9 mouse cellular contexts compared by ENCODE assay signal in genomic region chr8:106403246-106403933, GRCm38 (mm10). TPM values are rescaled to one million over a fixed set of nuclear protein-coding genes. Genes with fewer than 3 reads are reported as not detected.
DNase-seq lines count a peak whose midpoint lies in the region; ATAC-seq and TF ChIP-seq lines count a peak whose summit lies in the region.
"Had no signal": no experiment of that assay in that cellular context is flagged by ENCODE, and none has a peak within 500 bp of the region (broad histone marks: within the 10 kb centered on the region; RNA-seq: fewer than 3 reads in every experiment).

No protein-coding gene starts in this region.

- H3K27ac ChIP-seq in hindbrain, embryonic 10.5 days: no peak overlapping the region
- H3K27ac ChIP-seq in hindbrain, embryonic 13.5 days: no peak overlapping the region
- H3K27ac ChIP-seq in embryonic facial prominence, embryonic 14.5 days (replicated peaks; ENCODE audit: low read depth, low read length): no peak overlapping the region
- no peak overlapping the region for H3K27ac ChIP-seq in heart, postnatal 0 days (ENCODE audit: low read depth)
- H3K27ac ChIP-seq: limb, embryonic 12.5 days had no signal

- no peak overlapping the region for H3K9ac ChIP-seq in hindbrain, embryonic 13.5 days
- H3K9ac ChIP-seq in embryonic facial prominence, embryonic 14.5 days (ENCODE audit: low read depth, low read length): no peak overlapping the region
- no peak overlapping the region for H3K9ac ChIP-seq in heart, postnatal 0 days (replicated peaks; ENCODE audit: low read depth, low read length)
- H3K9ac ChIP-seq: limb, embryonic 12.5 days had no signal

- H3K4me1 ChIP-seq in hindbrain, embryonic 10.5 days (replicated peaks): peaks cover 31% of the 10 kb centered on the region
- peaks cover 28% of the 10 kb centered on the region for H3K4me1 ChIP-seq in hindbrain, embryonic 13.5 days (replicated peaks)
- peaks cover 33% of the 10 kb centered on the region for H3K4me1 ChIP-seq in embryonic facial prominence, embryonic 14.5 days (ENCODE audit: control insufficient read depth, insufficient read depth, low read length)
- peaks cover 13% of the 10 kb centered on the region; the same call in 1 of the 2 replicates for H3K4me1 ChIP-seq in heart, postnatal 0 days (ENCODE audit: control insufficient read depth, insufficient read depth)

- no peaks in the 10 kb centered on the region for H3K9me3 ChIP-seq in hindbrain, embryonic 10.5 days
- H3K9me3 ChIP-seq in hindbrain, embryonic 13.5 days: no peaks in the 10 kb centered on the region
- no peaks in the 10 kb centered on the region for H3K9me3 ChIP-seq in embryonic facial prominence, embryonic 14.5 days (ENCODE audit: control insufficient read depth, low read length)
- H3K9me3 ChIP-seq in heart, postnatal 0 days (replicated peaks; ENCODE audit: control insufficient read depth, low read length): no peaks in the 10 kb centered on the region
- H3K9me3 ChIP-seq: limb, embryonic 12.5 days had no signal

- DNase-seq in hindbrain, embryonic 10.5 days (ENCODE audit: low spot score): peak; percentile 42
- DNase-seq in adrenal gland, postnatal 36 days: peak; percentile 72 to 81
- DNase-seq in embryonic facial prominence, embryonic 14.5 days (ENCODE audit: low spot score): no peak
- peak; percentile 71 for DNase-seq in heart, postnatal 0 days (ENCODE audit: low spot score)
- DNase-seq in layer of hippocampus, adult 18-20 months (ENCODE audit: low spot score in 2 of 2): peak; percentile 45 to 79
- DNase-seq in lung, adult 18-20 months: peak; percentile 46 to 62
- DNase-seq in spleen, adult 18-20 months: peak; percentile 27 to 60

- H3K27me3 ChIP-seq in hindbrain, embryonic 10.5 days (ENCODE audit: insufficient read depth, poor library complexity, severe bottlenecking): no peaks in the 10 kb centered on the region
- H3K27me3 ChIP-seq in hindbrain, embryonic 13.5 days: no peaks in the 10 kb centered on the region
- H3K27me3 ChIP-seq in embryonic facial prominence, embryonic 14.5 days (replicated peaks; ENCODE audit: control insufficient read depth, insufficient read depth, low read length): no peaks in the 10 kb centered on the region
- H3K27me3 ChIP-seq in heart, postnatal 0 days (ENCODE audit: control insufficient read depth, insufficient read depth, low read length): no peaks in the 10 kb centered on the region

- H3K4me3 ChIP-seq in hindbrain, embryonic 10.5 days: no peak overlapping the region
- H3K4me3 ChIP-seq in hindbrain, embryonic 13.5 days: no peak overlapping the region
- H3K4me3 ChIP-seq in embryonic facial prominence, embryonic 14.5 days (ENCODE audit: low read depth, low read length): no peak overlapping the region
- H3K4me3 ChIP-seq in heart, postnatal 0 days (ENCODE audit: low read depth, low read length): no peak overlapping the region
- H3K4me3 ChIP-seq: limb, embryonic 12.5 days had no signal

- TF ChIP-seq EP300 in heart, postnatal 0 days (IDR thresholded peaks at IDR 0.05; ENCODE audit: low read depth): no peak

- H3K4me2 ChIP-seq in hindbrain, embryonic 13.5 days: no peak overlapping the region
- no peak overlapping the region for H3K4me2 ChIP-seq in embryonic facial prominence, embryonic 14.5 days (ENCODE audit: low read depth, low read length)
- H3K4me2 ChIP-seq in heart, postnatal 0 days (ENCODE audit: low read depth, low read length): no peak overlapping the region
- H3K4me2 ChIP-seq: limb, embryonic 12.5 days had no signal

- ATAC-seq in hindbrain, embryonic 13.5 days (ENCODE audit: low FRiP score): no peak
- peak; percentile 45; the same call in 1 of the 2 replicates for ATAC-seq in embryonic facial prominence, embryonic 14.5 days (ENCODE audit: low read depth)
- ATAC-seq in heart, postnatal 0 days (ENCODE audit: insufficient read depth, low read depth): 0 out of 2 replicates have a peak, but pooled peaks have one; percentile 34

- peak; percentile 68 for TF ChIP-seq CTCF in heart, postnatal 0 days (IDR thresholded peaks at IDR 0.05; ENCODE audit: low read depth)

- no peaks in the 10 kb centered on the region for H3K36me3 ChIP-seq in hindbrain, embryonic 10.5 days
- no peaks in the 10 kb centered on the region for H3K36me3 ChIP-seq in hindbrain, embryonic 13.5 days
- no peaks in the 10 kb centered on the region for H3K36me3 ChIP-seq in embryonic facial prominence, embryonic 14.5 days (ENCODE audit: control insufficient read depth, insufficient read depth, low read length)
- no peaks in the 10 kb centered on the region for H3K36me3 ChIP-seq in heart, postnatal 0 days (replicated peaks; ENCODE audit: control insufficient read depth, insufficient read depth, low read length)
- H3K36me3 ChIP-seq: limb, embryonic 12.5 days had no signal

- WGBS in hindbrain, embryonic 10.5 days: 49% methylated on average over 12 of the region's 12 CpGs
- 47% methylated on average over 12 of the region's 12 CpGs for WGBS in hindbrain, embryonic 13.5 days
- WGBS in embryonic facial prominence, embryonic 14.5 days: 40% methylated on average over 12 of the region's 12 CpGs
- WGBS in heart, postnatal 0 days: 23% methylated on average over 12 of the region's 12 CpGs

RNA-seq across cellular contexts. Expression of gene Zfp90, which starts 11.7 kb away (rescaled TPM):
- polyA plus RNA-seq in hindbrain, embryonic 10.5 days (2016; fragmentation: Nextera tagmentation; extraction: Ambion mirVana): 24.1 and 26.1 TPM in 2 replicates
- polyA plus RNA-seq in hindbrain, embryonic 13.5 days (2015; fragmentation: Nextera tagmentation; extraction: Ambion mirVana): 42.3 and 45.0 TPM in 2 replicates
- 1 to 10 TPM; 4.7 to 5.4 TPM for total RNA-seq in adrenal gland, postnatal 36 days (2021)
- 18.4 and 22.9 TPM in 2 replicates for polyA plus RNA-seq in embryonic facial prominence, embryonic 14.5 days (2014; fragmentation: Nextera tagmentation; extraction: Ambion mirVana)
- total RNA-seq in heart, postnatal 0 days (2014; rRNA removed; ENCODE audit: low replicate concordance): 8.7 and 11.5 TPM in 2 replicates
- 8.2 and 10.7 TPM in 2 replicates for polyA plus RNA-seq in heart, postnatal 0 days (2015; fragmentation: Nextera tagmentation; extraction: Ambion mirVana)
- total RNA-seq in layer of hippocampus, adult 18-20 months (2021): 10 to 100 TPM; 11.1 to 12.6 TPM
